Mouse (Mus musculus): Measurements from ENCODE around the gene Zfp553.
"Not testable (repeated sequence)": the region's sequence is repeated elsewhere in the genome, so short reads cannot be mapped to it uniquely, and the experiment has no call there.

Zfp553 gene

DNA sequence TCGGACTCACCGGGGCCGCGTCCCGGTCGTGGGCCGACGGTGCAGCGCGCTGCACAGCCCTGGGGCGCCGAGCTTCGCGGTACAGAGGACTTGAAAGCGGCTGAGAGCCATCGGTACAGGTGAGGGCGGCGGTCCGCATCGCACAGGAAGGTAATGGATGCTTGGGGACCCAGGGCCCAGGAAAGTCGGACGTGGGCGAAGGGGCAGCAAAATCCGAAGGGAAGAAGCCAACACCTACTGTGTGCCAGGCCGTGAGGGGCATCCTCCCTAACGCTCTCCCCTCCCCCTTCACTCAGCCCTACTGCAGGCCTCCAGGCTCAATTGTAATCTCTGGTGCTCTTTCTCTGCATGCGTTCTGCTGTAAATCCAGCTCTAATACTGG, 498 bp downstream of the Zfp553 start:
- DNase-seq (ENCODE audit: low spot score): no peak

DNA sequence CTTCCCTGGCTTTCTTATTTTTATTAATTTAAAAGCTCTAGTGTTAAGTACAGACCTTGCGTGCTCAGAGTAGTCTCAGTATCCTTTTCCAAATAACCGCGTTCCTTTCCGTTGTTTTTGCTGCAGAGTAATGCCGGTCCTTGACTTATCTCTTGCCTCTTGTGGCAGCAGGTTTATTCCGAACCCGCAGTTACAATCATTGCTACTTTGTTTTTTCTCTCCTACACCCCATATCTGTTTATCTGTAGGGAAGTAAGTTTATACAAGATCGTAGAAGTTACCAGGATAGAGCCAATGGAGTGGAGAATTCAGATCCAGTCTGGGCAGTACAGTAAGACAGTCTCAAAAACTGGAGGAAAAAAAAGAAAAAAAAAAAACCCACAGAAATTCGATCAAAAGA, 904 bp downstream of the Zfp553 start:
- DNase-seq (ENCODE audit: low spot score): no peak

DNA sequence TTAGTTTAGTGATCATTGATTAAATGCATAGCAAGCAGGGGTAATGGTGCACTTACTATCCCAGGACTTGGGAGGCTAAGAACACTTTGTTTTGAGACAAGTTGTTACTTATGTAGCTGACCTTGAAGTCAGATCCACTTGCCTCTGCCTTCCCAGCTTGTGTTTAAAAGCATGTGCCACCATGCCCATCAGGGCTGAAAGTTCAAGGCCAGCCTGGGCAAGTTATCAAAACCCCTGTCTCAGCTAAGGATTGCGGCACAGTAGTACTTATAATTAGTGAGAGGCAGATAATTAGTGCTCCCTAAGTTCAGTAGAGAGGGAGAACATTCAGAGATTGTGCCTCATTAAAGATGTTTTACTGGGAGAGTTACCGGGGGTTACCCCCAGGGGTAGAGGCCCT, 1.9 kb downstream of the Zfp553 start:
- no peak for DNase-seq (ENCODE audit: low spot score)

DNA sequence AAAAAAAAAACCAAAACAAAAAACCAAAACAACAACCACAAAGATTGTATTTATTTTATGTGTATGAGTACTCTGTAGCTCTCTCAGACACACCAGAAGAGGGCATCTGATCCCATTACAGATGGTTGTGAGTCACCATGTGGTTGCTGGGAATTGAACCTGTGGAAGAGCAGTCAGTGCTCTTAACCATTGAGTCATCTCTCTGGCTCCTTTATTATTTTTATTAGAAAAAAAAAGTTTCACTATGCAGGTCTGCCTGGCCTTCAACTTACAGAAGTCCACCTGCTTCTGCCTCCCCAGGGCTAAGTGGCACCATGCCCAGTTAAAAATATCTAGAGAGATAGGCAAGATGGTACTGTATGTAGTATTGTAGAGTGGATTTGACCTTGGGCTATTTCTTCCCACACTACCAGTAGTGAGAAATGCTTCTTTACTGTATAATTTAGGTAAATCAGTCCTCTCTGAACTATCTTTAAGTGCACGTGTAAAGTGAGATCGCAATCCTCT, 10.6 kb downstream of the Zfp553 start:
- DNase-seq (ENCODE audit: low spot score): no peak

DNA sequence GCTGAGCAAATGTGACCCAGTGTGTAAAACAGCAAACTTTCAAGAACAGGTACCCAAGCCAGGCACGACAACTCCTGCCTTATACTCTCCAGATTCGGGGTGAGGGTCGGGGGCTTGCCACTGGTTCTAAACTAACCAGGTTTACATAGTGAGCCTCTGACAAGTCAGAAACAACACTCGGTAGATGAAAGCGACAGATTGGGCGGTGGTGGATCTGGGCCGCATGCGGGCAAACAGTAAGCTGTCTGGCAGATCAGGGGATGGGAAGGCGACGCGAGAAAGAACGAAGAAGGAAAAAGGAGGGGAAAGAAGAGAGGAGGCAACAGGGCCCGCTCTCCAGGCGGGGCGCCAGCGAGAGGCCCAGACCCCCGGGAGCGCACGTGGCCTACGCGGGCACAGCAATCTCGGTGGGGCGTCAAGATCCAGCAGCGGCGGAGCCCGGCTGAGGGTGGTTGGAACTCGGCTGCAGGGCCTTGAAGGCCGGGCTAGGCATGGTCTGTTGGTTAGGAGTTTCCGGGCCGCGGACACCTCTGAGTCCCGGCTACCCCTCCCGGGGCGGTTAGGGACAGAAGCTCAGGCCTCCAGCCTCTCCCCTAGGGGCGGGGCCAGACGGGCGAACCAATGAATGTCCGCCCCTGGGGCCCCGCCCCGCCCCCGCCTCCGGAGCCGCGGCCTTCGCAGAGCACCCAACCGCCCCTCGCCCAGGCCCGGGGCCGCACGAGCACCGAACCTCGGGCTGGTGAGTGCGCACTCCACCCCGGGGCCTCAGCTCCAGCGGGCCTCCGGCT, 11.2 kb downstream of the Zfp553 start, which contains the start of gene Zfp771:
TSS of gene Zfp771 (plus strand) at position 405 of the 788 bp plus-strand sequence.
- peak; percentile 76 for DNase-seq (ENCODE audit: low spot score)

DNA sequence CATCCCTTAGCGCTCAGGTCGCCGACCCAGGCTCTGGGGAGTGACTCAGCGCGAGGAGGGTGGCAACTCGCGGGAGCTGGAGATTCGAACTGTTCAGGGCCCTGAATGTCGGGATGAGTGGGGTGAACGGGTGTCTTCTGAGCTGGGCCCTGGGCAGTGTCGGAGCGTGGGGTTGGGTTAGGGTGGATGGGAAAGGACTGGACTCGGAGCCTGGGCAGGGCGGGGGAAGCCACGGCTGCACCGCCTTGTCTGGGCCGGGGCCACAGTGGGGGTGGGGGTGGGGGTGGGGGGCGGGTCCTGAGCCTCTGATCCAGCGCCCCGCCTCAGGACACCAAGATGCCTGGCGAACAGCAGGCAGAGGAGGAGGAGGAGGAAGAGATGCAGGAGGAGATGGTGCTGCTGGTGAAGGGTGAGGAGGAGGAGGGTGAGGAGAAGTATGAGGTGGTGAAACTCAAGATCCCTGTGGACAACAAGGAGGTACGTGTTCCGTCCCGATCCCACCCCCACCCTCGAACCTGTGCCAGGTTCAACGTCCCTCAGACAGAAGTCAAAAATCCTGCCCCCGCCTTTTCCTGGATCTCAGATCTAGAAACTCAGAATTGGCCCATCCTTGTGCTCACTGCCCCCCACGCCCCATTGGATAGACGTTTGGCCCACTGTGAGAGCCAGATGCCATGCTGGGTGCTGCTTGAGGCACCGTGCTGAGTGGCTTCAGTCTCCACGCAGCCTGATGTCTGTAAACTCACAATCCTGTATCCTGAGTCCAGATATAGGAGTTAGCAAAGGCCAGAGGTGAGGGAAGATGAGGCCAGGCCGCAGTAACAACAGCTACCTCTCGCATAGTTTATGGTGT, 12.0 kb downstream of the Zfp553 start:
- no peak for DNase-seq (ENCODE audit: low spot score)

DNA sequence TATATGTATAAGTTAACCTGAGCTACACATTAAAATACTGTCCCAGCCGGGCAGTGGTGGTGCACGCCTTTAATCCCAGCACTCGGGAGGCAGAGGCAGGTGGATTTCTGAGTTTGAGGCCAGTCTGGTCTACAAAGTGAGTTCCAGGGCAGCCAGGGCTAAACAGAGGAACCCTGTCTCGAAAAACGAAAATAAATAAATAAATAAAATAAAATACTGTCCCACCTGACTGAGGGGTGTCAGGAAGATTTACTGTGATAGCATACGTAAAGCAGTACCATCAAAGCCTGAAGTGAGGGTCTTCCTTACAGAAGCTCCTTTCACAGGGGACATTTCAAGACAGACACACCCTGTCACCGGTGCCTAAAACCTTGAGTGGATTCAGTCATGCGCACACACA, 17.6 kb downstream of the Zfp553 start:
- not testable (repeated sequence) for DNase-seq (ENCODE audit: low spot score)

DNA sequence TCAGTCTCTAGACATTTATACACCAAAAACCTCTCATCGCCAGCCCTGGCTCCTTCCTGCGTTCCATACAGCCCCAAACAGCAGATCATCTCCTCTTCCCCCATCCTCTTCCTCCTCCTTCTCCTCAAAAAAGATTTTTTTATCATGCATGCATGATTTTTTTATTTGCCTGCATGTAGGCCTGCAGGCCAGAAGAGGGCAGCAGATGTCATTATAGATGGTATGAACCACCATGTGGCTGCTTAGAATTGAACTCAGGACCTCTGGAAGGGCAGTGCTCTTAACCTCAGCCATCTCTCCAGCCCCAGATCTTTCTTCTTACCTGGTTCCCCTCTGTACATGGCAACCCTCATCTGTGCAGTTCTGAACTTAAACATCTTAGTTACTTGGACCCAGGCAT, 19.6 kb downstream of the Zfp553 start:
- DNase-seq (ENCODE audit: low spot score): no peak

DNA sequence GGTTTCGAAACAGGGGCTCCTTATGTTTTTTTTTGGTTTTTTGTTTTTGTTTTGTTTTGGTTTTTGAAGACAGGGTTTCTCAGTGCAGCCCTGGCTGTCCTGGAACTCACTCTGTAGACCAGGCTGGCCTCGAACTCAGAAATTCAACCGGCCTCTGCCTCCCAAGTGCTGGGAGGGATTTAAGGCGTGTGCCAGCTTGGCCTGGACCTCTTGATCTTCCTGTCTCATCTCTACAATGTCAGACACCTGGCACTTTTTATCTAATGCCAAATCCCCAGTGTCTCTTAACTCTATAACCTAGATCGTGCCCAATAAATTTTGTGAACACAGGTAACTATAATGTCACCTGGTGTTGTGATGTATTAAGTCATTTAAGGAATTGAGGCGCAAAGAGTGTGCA, 20.5 kb downstream of the Zfp553 start:
- no peak for DNase-seq (ENCODE audit: low spot score)

DNA sequence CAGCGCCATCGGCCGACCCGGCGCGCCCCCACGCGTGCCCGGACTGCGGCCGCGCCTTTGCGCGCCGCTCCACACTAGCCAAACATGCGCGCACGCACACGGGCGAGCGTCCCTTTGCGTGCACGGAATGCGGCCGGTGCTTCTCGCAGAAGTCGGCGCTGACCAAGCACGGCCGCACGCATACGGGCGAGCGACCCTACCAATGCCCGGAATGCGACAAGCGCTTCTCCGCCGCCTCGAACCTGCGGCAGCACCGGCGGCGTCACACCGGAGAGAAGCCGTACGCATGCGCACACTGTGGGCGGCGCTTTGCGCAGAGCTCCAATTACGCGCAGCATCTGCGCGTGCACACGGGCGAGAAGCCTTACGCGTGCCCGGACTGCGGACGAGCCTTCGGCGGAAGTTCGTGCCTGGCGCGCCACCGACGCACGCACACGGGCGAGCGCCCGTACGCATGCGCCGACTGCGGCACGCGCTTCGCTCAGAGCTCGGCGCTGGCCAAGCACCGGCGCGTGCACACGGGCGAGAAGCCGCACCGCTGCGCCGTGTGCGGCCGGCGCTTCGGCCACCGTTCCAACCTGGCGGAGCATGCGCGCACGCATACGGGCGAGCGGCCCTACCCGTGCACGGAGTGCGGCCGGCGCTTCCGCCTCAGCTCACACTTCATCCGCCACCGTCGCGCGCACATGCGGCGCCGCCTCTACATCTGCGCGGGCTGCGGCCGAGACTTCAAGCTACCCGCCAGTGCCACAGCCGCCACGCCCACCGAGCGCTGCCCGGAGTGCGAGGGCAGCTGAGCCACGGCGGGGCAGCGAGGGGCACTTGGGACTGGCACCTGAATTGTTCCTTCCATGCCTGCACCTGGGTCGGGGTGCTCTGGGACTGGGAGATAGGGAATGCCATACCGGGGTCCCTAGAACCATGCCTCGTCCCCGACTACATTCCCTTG, 21.2 kb downstream of the Zfp553 start:
- peak; percentile 69 for DNase-seq (ENCODE audit: low spot score)

DNA sequence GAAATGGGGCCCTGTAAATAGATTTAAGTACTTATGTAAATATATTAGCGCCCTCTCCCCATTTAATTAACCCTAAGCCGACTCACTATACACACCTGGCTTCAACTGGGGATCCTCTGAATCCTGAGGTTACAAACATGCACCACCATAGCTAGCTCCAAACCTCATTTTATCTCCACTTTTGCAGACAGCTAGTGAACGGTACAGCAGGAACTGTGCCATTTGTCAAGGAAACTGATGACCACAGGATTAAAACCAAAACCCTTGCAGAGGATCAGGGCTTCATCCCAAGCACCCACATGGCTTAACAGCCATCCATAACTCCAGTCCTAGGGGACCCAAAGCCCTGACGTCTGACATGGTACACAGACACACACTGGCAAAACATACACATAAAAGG, 22.1 kb downstream of the Zfp553 start:
- no peak for DNase-seq (ENCODE audit: low spot score)

DNA sequence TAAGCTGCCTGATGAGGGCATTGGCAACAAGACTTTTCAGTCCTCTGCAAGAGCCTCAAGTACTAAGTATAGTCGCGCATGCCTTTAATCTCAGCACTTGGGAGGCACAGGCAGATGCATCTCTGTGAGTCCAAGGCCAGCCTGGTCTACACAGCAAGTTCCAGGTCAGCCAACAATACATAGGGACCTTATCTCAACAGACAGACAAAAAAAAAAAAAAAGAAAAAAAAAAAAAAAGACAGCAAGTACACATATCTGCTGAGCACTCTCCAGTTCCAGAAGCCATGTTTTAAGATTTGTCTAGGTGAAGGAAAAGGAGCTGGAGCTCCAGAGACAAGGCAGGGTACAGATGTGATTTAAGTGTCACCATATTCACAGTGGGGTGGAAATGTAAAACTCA, 23.1 kb downstream of the Zfp553 start:
- DNase-seq (ENCODE audit: low spot score): no peak

DNA sequence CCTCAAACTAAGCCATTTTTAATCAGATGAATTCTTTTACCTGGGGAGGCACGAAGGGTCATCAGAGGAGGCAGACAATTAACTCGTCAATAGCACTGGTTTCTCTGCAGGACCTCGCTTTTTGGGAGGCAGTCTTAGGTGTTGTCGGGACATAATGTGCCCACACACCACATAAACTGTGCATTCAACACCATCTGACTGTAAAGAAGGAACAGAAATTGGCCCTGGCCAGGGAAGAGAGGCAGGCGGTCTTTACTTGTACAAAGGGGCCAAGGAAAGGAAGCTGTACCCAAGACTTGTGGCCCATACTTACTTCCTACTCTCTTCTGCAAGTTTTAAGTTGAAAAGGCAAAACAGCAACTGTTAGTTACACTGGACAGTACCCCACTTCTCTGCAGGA, 23.7 kb downstream of the Zfp553 start:
- DNase-seq (ENCODE audit: low spot score): no peak

DNA sequence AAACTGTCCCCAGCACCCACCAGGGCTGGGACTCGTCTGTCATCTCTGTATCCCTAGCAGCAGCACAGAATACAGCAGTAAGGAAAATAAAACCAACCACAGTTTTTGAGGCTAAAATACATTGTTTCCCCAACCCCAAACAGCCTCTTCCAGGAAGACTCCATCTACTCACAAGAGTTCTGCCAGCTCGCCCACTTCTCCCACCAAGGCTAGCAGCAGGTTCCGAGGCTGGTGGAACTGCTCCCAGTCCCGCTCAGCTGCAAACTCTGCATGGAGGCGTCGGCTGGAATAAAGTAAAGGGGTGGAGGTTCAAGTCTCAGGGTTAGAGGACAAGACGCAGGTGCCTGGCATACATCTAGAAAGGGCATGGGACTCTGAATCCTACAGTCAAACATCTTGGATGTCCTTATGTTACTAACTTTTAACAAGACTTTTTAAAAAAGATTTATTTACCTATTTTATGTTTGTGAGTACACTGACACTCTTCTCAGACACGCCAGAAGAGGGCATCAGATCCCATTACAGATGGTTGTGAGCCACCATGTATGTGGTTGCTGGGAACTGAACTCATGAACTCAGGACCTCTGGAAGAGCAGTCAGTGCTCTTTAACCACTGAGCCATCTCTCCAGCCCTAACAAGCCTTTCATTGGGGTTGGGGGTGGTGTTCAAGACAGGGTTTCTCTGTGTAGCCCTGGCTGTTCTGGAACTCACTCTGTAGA, 26.5 kb downstream of the Zfp553 start:
- no peak for DNase-seq (ENCODE audit: low spot score)

DNA sequence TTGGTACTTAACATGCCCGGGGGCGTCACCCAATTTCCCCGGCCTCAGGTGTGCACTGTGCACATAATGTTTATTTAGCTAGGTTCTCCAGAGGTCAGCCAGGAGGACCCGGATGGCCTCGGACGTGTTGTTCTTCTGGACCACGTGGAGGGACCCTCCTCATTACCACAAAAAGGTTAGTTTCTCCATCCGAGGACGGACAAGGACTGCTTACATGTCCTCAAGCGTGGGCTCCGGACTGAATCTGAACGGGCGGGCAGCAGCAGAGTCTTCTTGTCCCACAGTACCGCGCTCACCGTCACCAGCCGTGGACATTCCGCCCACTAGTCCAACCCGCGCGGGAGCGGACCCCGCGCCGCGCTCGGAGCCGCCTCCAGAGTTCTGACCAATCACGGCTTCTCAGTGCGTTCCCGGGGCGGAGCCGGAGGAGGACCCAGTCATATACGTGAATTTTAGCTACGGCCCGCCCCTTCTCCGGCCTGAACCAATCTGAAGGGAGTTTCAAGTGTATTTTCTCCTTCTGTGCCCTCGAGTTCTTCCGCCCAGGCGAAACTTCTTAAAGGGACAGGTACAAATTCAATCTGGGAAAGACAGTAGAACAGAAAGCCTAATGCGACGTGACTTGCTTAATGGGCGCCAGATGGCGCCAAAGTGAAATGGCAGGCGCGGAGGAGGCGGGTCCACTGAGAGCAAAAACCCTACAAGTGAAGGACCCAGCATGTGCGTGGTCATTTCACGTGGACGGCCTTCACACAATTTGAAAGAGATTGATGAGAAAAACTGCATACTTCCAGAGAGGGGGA, 27.6 kb downstream of the Zfp553 start, which contains the start of gene Dctpp1:
TSS of gene Dctpp1 (minus strand) at position 401 of the 803 bp plus-strand sequence.
- DNase-seq (ENCODE audit: low spot score): peak; percentile 99

DNA sequence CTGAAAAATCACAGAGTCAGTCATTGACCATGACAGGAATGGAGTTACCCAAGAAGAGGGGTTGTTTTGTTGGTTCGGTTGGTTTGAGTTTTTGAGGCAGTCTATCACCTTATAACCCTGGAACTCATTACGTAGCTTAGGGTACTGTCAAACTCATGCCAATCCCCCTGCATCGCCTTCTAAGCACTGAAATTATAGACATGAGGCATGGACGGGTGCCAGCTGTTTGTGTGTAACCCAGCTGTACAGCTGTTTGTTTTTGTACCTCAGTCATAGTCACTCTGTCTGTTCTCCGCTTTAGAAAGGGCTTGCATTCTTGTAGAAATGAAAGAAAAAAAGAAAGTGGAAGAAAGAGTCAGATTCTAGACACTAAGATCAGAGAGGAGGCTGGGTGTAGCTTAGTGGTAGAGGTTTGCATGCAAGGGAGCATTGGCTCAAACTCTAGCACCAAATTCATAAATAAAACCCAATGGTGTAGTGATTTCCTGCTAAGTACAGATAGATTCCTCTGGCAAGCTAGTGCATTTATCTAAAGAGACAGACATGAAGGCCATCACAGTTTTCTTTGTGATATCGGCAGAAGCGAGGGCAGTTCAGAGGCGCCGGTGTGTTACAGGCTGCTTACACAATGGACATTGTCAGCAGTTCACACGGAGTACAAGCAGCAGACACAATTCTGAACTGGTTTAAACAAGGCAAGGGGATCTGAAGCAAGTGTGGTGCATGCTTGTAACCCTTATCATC, 29.5 kb downstream of the Zfp553 start:
- no peak for DNase-seq (ENCODE audit: low spot score)

DNA sequence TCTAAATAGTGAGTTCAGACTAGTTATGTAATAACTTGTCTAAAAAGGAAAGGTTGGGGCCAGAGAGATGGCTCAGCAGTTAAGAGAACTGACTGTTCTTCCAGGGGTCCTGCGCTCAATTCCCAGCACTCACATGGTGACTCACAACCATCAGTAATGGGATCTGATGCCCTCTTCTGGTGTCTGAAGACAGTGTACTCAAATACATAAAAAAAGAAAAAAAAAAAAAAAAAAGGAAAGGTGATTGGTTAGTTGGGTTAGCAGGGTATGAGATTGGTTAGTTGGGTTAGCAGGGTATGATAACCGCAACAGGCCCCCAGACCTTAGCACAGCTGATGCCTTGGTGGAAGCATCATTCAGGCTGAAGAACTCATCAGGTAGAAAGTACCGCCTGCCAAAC, 30.7 kb downstream of the Zfp553 start:
- no peak for DNase-seq (ENCODE audit: low spot score)

DNA sequence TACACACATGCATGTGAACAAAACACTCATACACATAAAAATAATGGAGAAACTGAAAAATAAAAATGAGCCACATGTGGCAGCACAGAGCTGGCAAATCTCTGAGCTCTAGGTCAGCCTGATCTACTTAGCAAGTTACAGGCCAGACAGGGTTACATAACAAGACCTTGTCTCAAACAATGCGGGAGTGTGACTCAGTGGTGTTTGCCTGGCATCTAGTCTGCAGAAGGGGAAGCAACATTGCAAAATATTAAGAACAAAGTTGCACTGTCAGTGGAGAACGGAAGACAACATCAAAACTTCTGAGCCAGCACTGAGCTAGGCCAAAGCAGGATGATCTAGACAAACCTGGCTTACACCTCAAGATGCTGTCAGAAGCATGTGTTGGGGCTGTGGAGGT, 37.4 kb downstream of the Zfp553 start:
- DNase-seq (ENCODE audit: low spot score): no peak

DNA sequence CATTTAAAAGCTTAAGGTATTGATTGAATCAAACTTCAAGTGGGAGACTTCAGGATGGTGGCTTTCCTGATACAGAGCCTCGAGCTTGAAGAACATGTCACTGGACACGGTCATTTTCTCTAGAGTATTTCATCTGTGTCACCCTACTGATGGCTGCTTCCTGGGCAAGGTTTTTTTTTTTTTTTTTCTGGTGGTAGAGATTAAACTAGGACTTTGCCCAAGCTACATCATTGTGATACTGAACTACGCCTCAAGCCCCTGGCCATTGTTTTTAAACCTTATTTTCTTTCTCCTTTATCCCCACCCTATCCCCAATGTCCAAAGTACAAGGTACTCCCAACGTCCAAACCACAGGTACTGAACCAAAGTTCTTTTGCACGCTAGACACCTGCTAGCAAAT, 37.8 kb downstream of the Zfp553 start:
- DNase-seq (ENCODE audit: low spot score): no peak

DNA sequence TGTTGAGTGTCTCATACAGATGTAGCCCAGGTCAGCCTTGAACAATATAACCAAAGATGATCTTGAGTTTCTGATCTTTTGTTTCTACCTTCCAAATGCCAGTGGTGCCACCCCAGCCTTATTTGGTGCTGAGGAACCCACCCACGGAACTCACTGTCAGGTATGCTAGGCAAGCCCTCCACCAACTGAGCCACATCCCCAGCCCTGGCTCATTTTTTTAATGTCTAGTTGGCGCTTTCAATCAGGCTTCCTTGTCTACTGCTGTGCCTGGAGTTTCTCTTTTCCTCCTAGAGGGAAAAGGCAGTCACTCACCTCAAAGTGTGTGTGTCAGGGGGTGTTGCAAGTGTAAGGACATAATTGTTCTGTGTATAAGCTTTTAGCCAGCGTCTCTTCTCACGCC, 38.2 kb downstream of the Zfp553 start:
- no peak for DNase-seq (ENCODE audit: low spot score)

Measured in layer of hippocampus, adult 9-10 months (tissue).